Mouse (Mus musculus) hindbrain, postnatal 0 days (tissue): ENCODE data around the gene Rfx4. TPM values are rescaled to one million over a fixed set of nuclear protein-coding genes. Genes with fewer than 3 reads are reported as not detected.

Experiments used
- ATAC-seq: fragments of 200-750 bp; cut with Nextera tagmentation; 2 replicates; pipeline ENCODE4 v1.8.0; 2017; ENCODE audit warnings: mild to moderate bottlenecking, moderate TSS enrichment, moderate library complexity
- DNase-seq: peaks from one replicate; pipeline ENCODE4 v3.0.0-alpha.2; 2015; ENCODE audit warnings: low spot score
- H3K27ac ChIP-seq: fragments of 300-500 bp; sonication (generic); 2 replicates; pipeline ENCODE4 v1.5.1; 2014; ENCODE audit warnings: mild to moderate bottlenecking
- H3K27me3 ChIP-seq: fragments of 300-500 bp; sonication (generic); 2 replicates; pipeline ENCODE4 v1.6.1; 2014; ENCODE audit warnings: low read length, mixed read lengths; ENCODE audit not compliant: insufficient read depth
- H3K36me3 ChIP-seq: fragments of 300-500 bp; sonication (generic); 2 replicates; pipeline ENCODE4 v1.6.1; 2014; ENCODE audit warnings: low read length, mixed read lengths; ENCODE audit not compliant: insufficient read depth
- H3K4me1 ChIP-seq: fragments of 300-500 bp; sonication (generic); 2 replicates; pipeline ENCODE4 v1.6.1; 2014; ENCODE audit warnings: antibody characterized with exemption, low read length, mixed read lengths; ENCODE audit not compliant: insufficient read depth
- H3K4me2 ChIP-seq: fragments of 300-500 bp; sonication (generic); 2 replicates; pipeline ENCODE4 v1.6.1; 2014; ENCODE audit warnings: low read depth, mild to moderate bottlenecking, low read length, moderate library complexity, mixed read lengths
- H3K4me3 ChIP-seq: fragments of 300-500 bp; sonication (generic); 2 replicates; pipeline ENCODE4 v1.5.1; 2014; ENCODE audit warnings: low read length
- H3K9ac ChIP-seq: fragments of 300-500 bp; sonication (generic); replicated peaks from 2 replicates; pipeline ENCODE4 v1.6.1; 2014; ENCODE audit warnings: mild to moderate bottlenecking, low read length, moderate library complexity, mixed read lengths
- H3K9me3 ChIP-seq: fragments of 300-500 bp; sonication (generic); 2 replicates; pipeline ENCODE4 v1.6.1; 2016; ENCODE audit warnings: low read length, mixed read lengths
- CTCF ChIP-seq: IDR thresholded peaks from 2 replicates; pipeline ENCODE4 v1.5.1; 2016; ENCODE audit warnings: antibody characterized with exemption, control low read depth, low read depth
- WGBS: fragments of 180-500 bp; shearing (Covaris S2); extraction: QIAGEN DNeasy Blood & Tissue Kit; methylation state at CpG from one replicate; pipeline ENCODE4 v1.1.7; 2014; 5-methylcytosine and 5-hydroxymethylcytosine counted together
- polyA plus RNA-seq: library from polyadenylated mRNA; unstranded; fragments of >200 nt; fragmentation: Nextera tagmentation; extraction: Ambion mirVana; gene quantifications from 2 replicates; pipeline ENCODE4 v1.2.1, GENCODE M21; 2015
- total RNA-seq: library from RNA; depleted of rRNA; stranded (reverse); fragments of >200 nt; gene quantifications from 2 replicates; pipeline ENCODE4 v1.2.3, GENCODE M21; 2014

Gene Rfx4
- total and polyA plus RNA-seq, 2 experiments from 2014 or later: 16.1 to 16.7 TPM

DNA sequence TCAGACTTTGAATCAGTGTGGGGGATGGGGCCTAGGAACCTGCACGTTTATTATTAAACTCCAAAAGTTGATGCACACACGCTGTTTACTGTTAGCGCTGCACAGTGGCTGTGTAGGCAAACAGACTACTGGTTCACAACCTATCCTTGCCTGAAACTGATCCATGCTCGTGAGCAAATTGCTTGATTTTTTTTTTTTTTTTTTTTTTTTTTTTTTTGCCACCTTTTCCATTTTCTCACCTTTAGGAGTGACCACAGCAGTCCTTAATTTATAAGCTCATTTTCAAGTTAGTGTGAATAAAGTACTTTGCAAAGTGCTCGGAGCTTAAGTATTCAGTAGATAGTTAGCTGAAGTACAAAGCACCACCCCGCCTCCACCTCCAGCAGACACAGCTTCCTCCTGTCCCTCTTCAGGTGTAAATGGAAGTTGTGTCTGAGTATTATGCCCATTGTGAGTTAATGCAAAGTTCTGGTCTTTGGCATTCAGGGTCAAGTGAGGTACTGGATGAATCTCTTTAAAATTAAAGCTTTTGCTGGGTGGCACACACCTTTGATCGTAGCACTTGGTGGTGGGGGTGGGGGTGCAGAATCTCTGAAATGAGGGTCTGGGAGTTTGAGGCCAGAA, 83.1 kb downstream of the Rfx4 start:
- Histone ChIP-seq H3K9ac (no peak overlapping the region), H3K27me3 (no peaks in the 10 kb centered on the region), H3K9me3 (no peaks in the 10 kb centered on the region), H3K4me2 (no peak overlapping the region), H3K27ac (no peak overlapping the region), H3K4me3 (no peak overlapping the region), H3K4me1 (no peaks in the 10 kb centered on the region), H3K36me3 (no peaks in the 10 kb centered on the region)
- 74% methylated on average over 7 of the region's 7 CpGs for WGBS
- DNase-seq (no peak), ATAC-seq (no peak)
- TF ChIP-seq CTCF: no peak

DNA sequence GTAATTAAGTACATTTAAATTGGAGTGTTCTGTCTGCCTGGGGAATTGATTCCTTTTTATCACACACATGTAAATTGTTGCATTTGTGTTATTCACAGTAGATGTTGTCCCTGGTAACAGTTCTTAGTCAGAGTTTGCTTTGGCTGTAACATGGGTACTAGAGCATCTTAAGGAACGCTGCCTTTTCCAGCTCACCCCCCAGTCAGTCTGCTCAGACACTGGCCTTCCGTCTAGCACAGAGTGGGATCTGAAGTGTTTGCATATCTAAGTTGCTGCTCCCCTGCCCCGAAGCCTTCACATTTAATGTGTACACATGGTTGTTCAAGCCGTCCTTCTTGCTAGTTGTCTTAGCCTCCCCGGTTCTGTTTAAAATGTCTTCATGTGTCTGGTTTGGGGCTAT, 90.8 kb downstream of the Rfx4 start:
- Histone ChIP-seq H3K27ac (no peak overlapping the region), H3K4me1 (0 out of 2 replicates have a peak, but pooled peaks cover under 1% of the 10 kb centered on the region)
- WGBS: 69% methylated on average over 5 of the region's 5 CpGs

DNA sequence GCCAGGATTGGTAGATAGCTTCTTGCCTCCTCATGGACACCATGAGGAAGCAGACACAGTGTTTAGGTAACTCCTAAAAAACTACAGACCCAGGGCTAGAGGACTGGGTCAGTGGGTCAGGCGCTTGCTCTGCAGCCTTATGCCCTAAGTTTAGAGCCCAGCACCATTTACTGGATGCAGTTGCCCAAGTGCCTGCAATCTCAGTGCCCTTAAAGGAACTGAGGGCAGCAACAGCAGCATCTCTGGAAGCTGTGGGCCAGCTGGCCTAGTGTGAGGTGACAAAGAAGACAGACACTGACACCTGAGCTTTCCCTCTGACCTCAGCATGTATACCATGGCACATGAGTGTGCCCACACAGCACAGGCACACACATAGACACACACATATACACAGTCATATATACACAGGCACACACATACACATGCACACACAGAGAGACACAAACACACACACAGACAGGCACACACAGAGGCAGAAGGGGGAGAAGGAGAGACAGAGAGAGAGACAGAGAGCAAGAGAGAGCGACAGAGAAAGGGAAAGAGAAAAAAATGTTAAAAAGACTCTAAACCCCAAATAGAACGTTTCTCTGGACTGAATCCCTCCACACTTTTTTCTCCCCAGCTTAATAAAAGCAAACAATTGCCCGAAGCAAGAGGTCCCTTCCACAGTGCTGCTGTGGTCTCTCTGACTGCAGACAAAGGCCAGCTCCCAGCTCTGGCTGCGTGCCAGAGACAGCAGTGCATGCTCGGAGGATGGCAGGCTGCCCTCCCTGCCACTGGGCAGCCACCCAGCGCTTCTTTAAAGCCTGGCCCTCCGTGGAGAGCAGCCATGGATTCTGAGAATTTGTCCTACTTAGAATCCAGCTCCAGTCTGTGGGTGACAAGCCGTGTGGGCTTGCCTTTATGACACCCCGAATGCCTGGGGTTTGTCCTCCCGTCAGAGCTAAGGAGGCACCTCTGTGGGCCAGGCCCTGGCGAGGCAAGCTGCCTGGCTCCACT, 96.4 kb downstream of the Rfx4 start:
- Histone ChIP-seq H3K27me3 (no peaks in the 10 kb centered on the region), H3K36me3 (no peaks in the 10 kb centered on the region), H3K4me3 (no peak overlapping the region), H3K27ac (peak overlapping the region; percentile 75), H3K9me3 (no peaks in the 10 kb centered on the region), H3K9ac (no peak overlapping the region; the same call in 1 of the 2 replicates), H3K4me2 (no peak overlapping the region), H3K4me1 (peaks cover 8% of the 10 kb centered on the region)
- 26% methylated on average over 12 of the region's 12 CpGs for WGBS
- ATAC-seq (peak; percentile 96), DNase-seq (peak; percentile 96)
- TF ChIP-seq CTCF: no peak

More for the DNA sequence above, 90.8 kb downstream of the Rfx4 start:
- no peaks in the 10 kb centered on the region for H3K27me3 ChIP-seq
- no peak overlapping the region for H3K9ac ChIP-seq
- H3K9me3 ChIP-seq: no peaks in the 10 kb centered on the region
- no peak overlapping the region for H3K4me2 ChIP-seq
- no peak for TF ChIP-seq CTCF
- ATAC-seq: no peak
- no peak for DNase-seq
- H3K36me3 ChIP-seq: no peaks in the 10 kb centered on the region
- H3K4me3 ChIP-seq: no peak overlapping the region

DNA sequence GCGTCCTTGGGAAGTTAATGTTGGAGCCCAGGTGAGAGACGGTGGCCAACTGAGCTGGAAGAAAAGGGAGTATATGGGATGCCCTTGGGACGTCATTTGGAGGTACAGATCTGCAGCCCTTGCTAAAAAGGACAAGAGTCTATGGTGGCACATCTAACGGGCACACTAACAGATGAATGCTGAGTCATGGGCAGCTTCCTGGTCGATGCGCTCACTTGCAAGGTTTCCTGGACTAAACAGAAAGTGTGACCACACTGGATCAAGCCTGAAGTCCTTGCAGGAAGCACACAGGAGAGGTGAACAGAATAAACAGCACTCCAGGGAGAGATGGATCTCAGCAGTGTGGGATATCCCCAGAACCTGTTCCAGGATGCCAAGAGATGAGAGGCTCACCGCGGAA, 98.2 kb downstream of the Rfx4 start:
- TF ChIP-seq CTCF: no peak
- H3K36me3 ChIP-seq: no peaks in the 10 kb centered on the region
- no peak overlapping the region for H3K9ac ChIP-seq
- no peaks in the 10 kb centered on the region for H3K27me3 ChIP-seq
- WGBS: 93% methylated on average over 8 of the region's 8 CpGs
- peaks cover 16% of the 10 kb centered on the region for H3K4me1 ChIP-seq
- H3K4me2 ChIP-seq: no peak overlapping the region
- no peak overlapping the region for H3K4me3 ChIP-seq
- no peak for ATAC-seq
- H3K9me3 ChIP-seq: no peaks in the 10 kb centered on the region
- no peak overlapping the region for H3K27ac ChIP-seq
- DNase-seq: no peak

DNA sequence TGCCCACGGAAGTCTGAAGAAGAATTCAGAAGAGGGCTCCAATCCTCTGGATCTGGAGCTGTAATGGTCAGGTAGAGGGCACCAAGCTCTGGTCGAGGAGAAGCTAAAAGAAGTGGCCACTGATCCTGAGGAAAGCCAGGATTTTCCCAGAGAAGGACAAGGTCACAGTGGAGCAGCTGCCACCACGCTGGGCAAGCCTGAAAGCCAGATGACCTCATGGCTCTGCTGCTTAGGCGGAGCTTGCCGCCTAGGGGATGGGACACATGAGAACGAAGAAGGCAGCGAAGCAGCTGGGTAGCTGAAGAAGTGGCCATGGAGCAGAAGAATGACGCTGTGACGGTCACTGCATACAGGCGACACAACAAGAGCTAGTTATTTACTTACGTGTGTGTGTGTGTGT, 99.6 kb downstream of the Rfx4 start:
- Histone ChIP-seq H3K4me1 (peaks cover 16% of the 10 kb centered on the region), H3K36me3 (no peaks in the 10 kb centered on the region), H3K4me3 (no peak overlapping the region), H3K27me3 (no peaks in the 10 kb centered on the region), H3K27ac (no peak overlapping the region), H3K9me3 (no peaks in the 10 kb centered on the region), H3K4me2 (no peak overlapping the region), H3K9ac (no peak overlapping the region)
- no peak for TF ChIP-seq CTCF
- WGBS: 70% methylated on average over 11 of the region's 11 CpGs
- DNase-seq (no peak), ATAC-seq (no peak)

DNA sequence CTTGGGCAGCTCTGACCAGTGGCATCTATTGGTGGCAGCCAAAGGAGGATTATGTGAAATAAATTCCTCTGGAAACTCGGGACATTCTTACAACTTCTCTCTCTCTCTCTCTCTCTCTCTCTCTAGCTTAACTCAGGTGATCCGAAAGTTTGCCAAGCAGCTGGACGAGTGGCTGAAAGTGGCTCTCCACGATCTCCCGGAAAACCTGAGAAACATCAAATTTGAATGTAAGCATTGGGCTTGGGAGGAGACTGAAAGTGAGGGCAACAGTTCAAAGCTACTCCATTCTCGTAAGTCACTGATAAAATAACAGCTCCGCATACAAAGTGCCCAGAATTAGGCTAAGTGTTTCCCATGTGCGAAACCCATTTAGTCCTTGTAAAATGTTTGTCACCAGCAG, 102.5 kb downstream of the Rfx4 start:
- Histone ChIP-seq H3K9me3 (no peaks in the 10 kb centered on the region), H3K27me3 (no peaks in the 10 kb centered on the region), H3K4me2 (no peak overlapping the region), H3K4me1 (peaks cover 7% of the 10 kb centered on the region; the same call in 1 of the 2 replicates), H3K9ac (no peak overlapping the region), H3K27ac (peak overlapping the region; percentile 38; the same call in 1 of the 2 replicates), H3K4me3 (no peak overlapping the region), H3K36me3 (no peaks in the 10 kb centered on the region)
- DNase-seq: no peak
- ATAC-seq: no peak
- WGBS: 52% methylated on average over 8 of the region's 8 CpGs
- no peak for TF ChIP-seq CTCF
